Mouse (Mus musculus) myocyte (in vitro differentiated cells): ENCODE data around the gene Lrrc61. TPM values are rescaled to one million over a fixed set of nuclear protein-coding genes. Genes with fewer than 3 reads are reported as not detected.

Source experiments
- H3K27me3 ChIP-seq: one replicate; pipeline ENCODE4 v1.6.1; 2011; ENCODE audit not compliant: control insufficient read depth, insufficient read depth, insufficient read length
- H3K36me3 ChIP-seq: one replicate; pipeline ENCODE4 v1.6.1; 2011; ENCODE audit not compliant: control insufficient read depth, insufficient read depth
- H3K4me2 ChIP-seq: one replicate; pipeline ENCODE4 v1.6.1; 2011; ENCODE audit warnings: low read depth, control low read depth
- H3K4me3 ChIP-seq: one replicate; pipeline ENCODE4 v1.5.1; 2011; ENCODE audit warnings: mild to moderate bottlenecking, control low read depth, moderate library complexity
- H3K79me2 ChIP-seq: one replicate; pipeline ENCODE4 v1.6.1; 2011; ENCODE audit not compliant: control insufficient read depth, insufficient read depth
- H3ac ChIP-seq: one replicate; pipeline ENCODE4 v1.6.1; 2011; ENCODE audit not compliant: control insufficient read depth, insufficient read length
- CEBPB ChIP-seq: IDR thresholded peaks from 2 replicates; pipeline ENCODE4 v1.6.1; 2011; ENCODE audit warnings: mild to moderate bottlenecking, moderate library complexity; ENCODE audit not compliant: poor library complexity, insufficient read depth, severe bottlenecking
- E2F4 ChIP-seq: IDR thresholded peaks from one replicate; pipeline ENCODE4 v1.6.1; 2011; ENCODE audit warnings: mild to moderate bottlenecking, control low read depth, moderate library complexity; ENCODE audit not compliant: insufficient read depth
- MAX ChIP-seq: IDR thresholded peaks from one replicate; pipeline ENCODE4 v1.6.1; 2011; ENCODE audit warnings: low read depth, mild to moderate bottlenecking, control low read depth
- MYOD1 ChIP-seq, 3 experiments: IDR thresholded peaks; one replicate each; pipeline ENCODE4 v1.6.1; 2011; ENCODE audit warnings: control low read depth in 2 of 3, low read depth in 2 of 3, mild to moderate bottlenecking in 2 of 3, moderate library complexity in 1 of 3; ENCODE audit not compliant: insufficient read length in 2 of 3, control insufficient read depth in 1 of 3
- MYOG ChIP-seq, 3 experiments: IDR thresholded peaks; one replicate each; pipeline ENCODE4 v1.6.1; 2011; ENCODE audit warnings: control low read depth in 2 of 3, low read depth in 2 of 3, mild to moderate bottlenecking in 2 of 3; ENCODE audit not compliant: insufficient read length in 2 of 3, control insufficient read depth in 1 of 3, insufficient read depth in 1 of 3
- POLR2A ChIP-seq: IDR thresholded peaks from one replicate; pipeline ENCODE4 v1.6.1; 2011; ENCODE audit warnings: low read depth, mild to moderate bottlenecking, control low read depth, moderate library complexity; ENCODE audit not compliant: insufficient read length
- POLR2AphosphoS2 ChIP-seq: IDR thresholded peaks from one replicate; pipeline ENCODE4 v1.6.1; 2011; ENCODE audit warnings: low read depth, control low read depth; ENCODE audit not compliant: insufficient read length
- REST ChIP-seq: IDR thresholded peaks from one replicate; pipeline ENCODE4 v1.6.1; 2011; ENCODE audit warnings: mild to moderate bottlenecking, control low read depth, moderate library complexity; ENCODE audit not compliant: insufficient read depth, insufficient read length
- TCF12 ChIP-seq: IDR thresholded peaks from one replicate; pipeline ENCODE4 v1.6.1; 2011; ENCODE audit warnings: mild to moderate bottlenecking, control low read depth; ENCODE audit not compliant: poor library complexity, insufficient read depth, severe bottlenecking
- TCF3 ChIP-seq: IDR thresholded peaks from one replicate; pipeline ENCODE4 v1.6.1; 2011; ENCODE audit warnings: low read depth, control low read depth; ENCODE audit not compliant: insufficient read length
- USF1 ChIP-seq: IDR thresholded peaks from one replicate; pipeline ENCODE4 v1.6.1; 2011; ENCODE audit warnings: low read depth, mild to moderate bottlenecking, control low read depth, moderate library complexity
- polyA plus RNA-seq: library from polyadenylated mRNA; unstranded; fragments of >200 nt; fragmentation: generic; extraction: Trizol; gene quantifications from one replicate; pipeline ENCODE4 v1.2.1, GENCODE M21; 2012; ENCODE audit warnings: missing spikeins

Lrrc61 gene
- polyA plus RNA-seq, 1 experiment: 10.0 TPM

GRCm38 (mm10) chr6:48593158-48594042 lies 38.8 kb downstream of the Lrrc61 start, which contains the start of the genes Repin1 and Gm44965:
TSS of gene Repin1 (plus strand) at chr6:48593883.
TSS of gene Gm44965 (plus strand) at chr6:48593941.
- Histone ChIP-seq H3ac (peak within 1 kb of the TSS; percentile 69), H3K27me3 (no peaks in the 10 kb centered on the region), H3K79me2 (peaks cover 18% of the 10 kb centered on the region), H3K4me3 (peak within 1 kb of the TSS; percentile 61), H3K4me2 (peak within 1 kb of the TSS; percentile 81), H3K36me3 (peaks cover 9% of the 10 kb centered on the region)
- TF ChIP-seq MYOG (IDR thresholded peaks at IDR 0.05; ENCODE audit: control insufficient read depth in 1 of 3, insufficient read depth in 1 of 3, insufficient read length in 2 of 3, low read depth in 2 of 3) (peak; percentile 26 to 96 (median 94)), E2F4 (no peak), CEBPB (no peak), MAX (no peak), TCF12 (peak; percentile 52), POLR2AphosphoS2 (peak; percentile 57), MYOD1 (IDR thresholded peaks at IDR 0.05; ENCODE audit: control insufficient read depth in 1 of 3, insufficient read length in 2 of 3, low read depth in 2 of 3) (peak in 2 of 3 experiments; percentile 96 to 97), REST (no peak), USF1 (peak; percentile 71), POLR2A (peak; percentile 79), TCF3 (peak; percentile 64)

GRCm38 (mm10) chr6:48594043-48594738 lies 39.6 kb downstream of the Lrrc61 start:
- Histone ChIP-seq H3K4me2 (peak overlapping the region; percentile 81), H3K4me3 (peak overlapping the region; percentile 61), H3K36me3 (peaks cover 9% of the 10 kb centered on the region), H3ac (peak overlapping the region; percentile 69), H3K27me3 (no peaks in the 10 kb centered on the region), H3K79me2 (peaks cover 21% of the 10 kb centered on the region)
- TF ChIP-seq TCF12 (no peak), MYOG (IDR thresholded peaks at IDR 0.05; ENCODE audit: control insufficient read depth in 1 of 3, insufficient read depth in 1 of 3, insufficient read length in 2 of 3, low read depth in 2 of 3) (peak in 2 of 3 experiments; percentile 35 to 38), MYOD1 (IDR thresholded peaks at IDR 0.05; ENCODE audit: control insufficient read depth in 1 of 3, insufficient read length in 2 of 3, low read depth in 2 of 3) (peak in 2 of 3 experiments; percentile 16 to 58), MAX (no peak), CEBPB (no peak)

GRCm38 (mm10) chr6:48595278-48595677 lies 40.7 kb downstream of the Lrrc61 start:
- peak overlapping the region; percentile 61 for H3K4me3 ChIP-seq
- peak overlapping the region; percentile 81 for H3K4me2 ChIP-seq
- peaks cover 9% of the 10 kb centered on the region for H3K36me3 ChIP-seq
- H3K27me3 ChIP-seq: no peaks in the 10 kb centered on the region
- TF ChIP-seq MYOD1 (IDR thresholded peaks at IDR 0.05; ENCODE audit: control insufficient read depth in 1 of 3, insufficient read length in 2 of 3, low read depth in 2 of 3): peak in 1 of 3 experiments; percentile 29
- TF ChIP-seq POLR2AphosphoS2: no peak
- H3ac ChIP-seq: no peak overlapping the region
- H3K79me2 ChIP-seq: peaks cover 21% of the 10 kb centered on the region

- TF ChIP-seq POLR2A (no peak), CEBPB (no peak), E2F4 (no peak), MAX (no peak), REST (no peak), TCF3 (no peak), POLR2AphosphoS2 (no peak), TCF12 (no peak)
- Histone ChIP-seq H3K36me3 (peaks cover 9% of the 10 kb centered on the region), H3K27me3 (no peaks in the 10 kb centered on the region), H3K4me2 (no peak overlapping the region), H3K4me3 (no peak overlapping the region), H3K79me2 (peaks cover 21% of the 10 kb centered on the region), H3ac (no peak overlapping the region)
These were observed 42.1 kb downstream of the Lrrc61 start for GRCm38 (mm10) chr6:48596545-48597232.

DNA sequence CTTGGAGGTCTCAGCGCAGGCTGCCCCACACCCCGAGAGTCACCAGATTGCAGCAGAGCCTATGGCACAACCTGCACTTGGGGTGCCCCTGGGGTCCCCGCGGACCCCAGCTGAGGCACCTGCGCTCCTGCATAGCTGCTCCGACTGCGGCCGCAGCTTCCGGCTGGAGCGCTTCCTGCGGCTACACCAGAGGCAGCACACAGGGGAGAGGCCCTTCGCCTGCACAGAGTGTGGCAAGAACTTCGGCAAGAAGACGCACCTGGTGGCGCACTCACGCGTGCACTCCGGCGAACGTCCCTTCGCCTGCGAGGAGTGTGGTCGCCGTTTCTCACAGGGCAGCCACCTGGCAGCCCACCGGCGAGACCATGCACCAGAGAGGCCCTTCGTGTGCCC lies 42.6 kb downstream of the Lrrc61 start:
- no peak for TF ChIP-seq MYOG (IDR thresholded peaks at IDR 0.05; ENCODE audit: control insufficient read depth in 1 of 3, insufficient read depth in 1 of 3, insufficient read length in 2 of 3, low read depth in 2 of 3)
- peak; percentile 21 for TF ChIP-seq POLR2A
- no peak for TF ChIP-seq MYOD1 (IDR thresholded peaks at IDR 0.05; ENCODE audit: control insufficient read depth in 1 of 3, insufficient read length in 2 of 3, low read depth in 2 of 3)
- no peak for TF ChIP-seq MAX
- no peak for TF ChIP-seq TCF3
- TF ChIP-seq E2F4: no peak
- no peaks in the 10 kb centered on the region for H3K27me3 ChIP-seq
- H3K4me2 ChIP-seq: no peak overlapping the region
- no peak overlapping the region for H3K4me3 ChIP-seq
- peaks cover 21% of the 10 kb centered on the region for H3K79me2 ChIP-seq
- no peak overlapping the region for H3ac ChIP-seq
- H3K36me3 ChIP-seq: peaks cover 9% of the 10 kb centered on the region
